Mouse (Mus musculus): ENCODE measurements around the gene Pcdh9.

GRCm38 (mm10) chr14:93713250-93713935, 177.1 kb downstream of the Pcdh9 start:
- no peak for TF ChIP-seq TAL1 (conservative IDR thresholded peaks at IDR 0.05; ENCODE audit: low read depth, low read length)
- no peak for TF ChIP-seq CTCF (IDR thresholded peaks at IDR 0.05; ENCODE audit: low read depth, low read length)
- TF ChIP-seq POLR2AphosphoS5 (IDR thresholded peaks at IDR 0.05; ENCODE audit: insufficient replicate concordance, low read depth, low read length): no peak
- no peak for TF ChIP-seq GATA1 (IDR thresholded peaks at IDR 0.05; ENCODE audit: borderline replicate concordance, low read length)
- no peak for TF ChIP-seq GATA2 (IDR thresholded peaks at IDR 0.05; ENCODE audit: borderline replicate concordance, low read depth, low read length)

Data from G1E (cell line).